Comparison of ENCODE assay signal across 9 mouse cellular contexts in the genomic region with DNA sequence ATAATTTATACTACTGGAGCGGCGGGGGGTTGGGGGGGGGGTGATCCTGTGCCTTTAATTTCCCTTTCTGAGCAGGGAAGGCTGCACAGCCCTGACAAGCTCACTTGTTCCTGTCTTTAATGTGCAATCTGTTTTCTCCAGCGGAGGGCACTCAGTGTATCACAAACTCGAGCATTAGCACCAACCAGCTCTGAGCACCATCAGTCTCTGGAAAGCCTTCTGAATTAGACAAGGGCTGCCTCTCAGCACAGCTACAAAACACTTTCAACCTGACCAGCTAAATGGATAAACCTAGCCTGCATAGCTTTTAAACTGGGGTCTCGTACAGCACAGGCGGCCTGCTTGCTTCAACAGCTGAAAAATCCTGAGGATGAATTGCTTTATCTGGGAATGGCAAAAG. TPM values are rescaled to one million over a fixed set of nuclear protein-coding genes. Genes with fewer than 3 reads are reported as not detected.
DNase-seq lines count a peak whose midpoint lies in the region; ATAC-seq lines count a peak whose summit lies in the region.
"Had no signal": no experiment of that assay in that cellular context is flagged by ENCODE, and none has a peak within 500 bp of the region (broad histone marks: within the 10 kb centered on the region; RNA-seq: fewer than 3 reads in every experiment).

A gene (plus strand): TSS at position 113 of the 400 bp plus-strand sequence.

- peak; percentile 11 to 19 for DNase-seq in kidney, postnatal 4 days
- no peak for DNase-seq in kidney, postnatal 36 days
- peak; percentile 42 for DNase-seq in embryonic facial prominence, embryonic 11.5 days (ENCODE audit: low spot score)
- peak; percentile 57 to 75 for DNase-seq in right cerebral cortex, postnatal 36 days (ENCODE audit: low spot score in 2 of 2)
- DNase-seq in gastrocnemius, postnatal 4 days (ENCODE audit: low spot score in 2 of 2), result no peak

- peak within 1 kb of the TSS; percentile 25 for H3K4me3 ChIP-seq in embryonic facial prominence, embryonic 11.5 days (ENCODE audit: low read depth, low read length)
- H3K4me3 ChIP-seq in hindbrain, embryonic 16.5 days (ENCODE audit: low read length), result peak within 1 kb of the TSS; percentile 56
- H3K4me3 ChIP-seq in limb, embryonic 12.5 days (replicated peaks), result peak within 1 kb of the TSS; percentile 37

- H3K4me1 ChIP-seq in embryonic facial prominence, embryonic 11.5 days (ENCODE audit: control insufficient read depth, insufficient read depth, low read length), result no peaks in the 10 kb centered on the region
- H3K4me1 ChIP-seq in hindbrain, embryonic 16.5 days (ENCODE audit: control insufficient read depth, insufficient read depth, low read depth, low read length), result no peaks in the 10 kb centered on the region
- H3K4me1 ChIP-seq in limb, embryonic 12.5 days (replicated peaks), result peaks cover 6% of the 10 kb centered on the region; the same call in 1 of the 2 replicates

- no peaks in the 10 kb centered on the region for H3K27me3 ChIP-seq in embryonic facial prominence, embryonic 11.5 days (ENCODE audit: control insufficient read depth, insufficient read depth, low read length)
- no peaks in the 10 kb centered on the region for H3K27me3 ChIP-seq in hindbrain, embryonic 16.5 days (replicated peaks; ENCODE audit: control insufficient read depth, insufficient read depth, low read length)
- H3K27me3 ChIP-seq in limb, embryonic 12.5 days, result no peaks in the 10 kb centered on the region

- no peaks in the 10 kb centered on the region for H3K36me3 ChIP-seq in embryonic facial prominence, embryonic 11.5 days (replicated peaks; ENCODE audit: control insufficient read depth, insufficient read depth, low read depth, low read length)
- no peaks in the 10 kb centered on the region; the same call in 1 of the 2 replicates for H3K36me3 ChIP-seq in hindbrain, embryonic 16.5 days (ENCODE audit: control insufficient read depth, insufficient read depth, low read length)
- no peaks in the 10 kb centered on the region for H3K36me3 ChIP-seq in limb, embryonic 12.5 days

- WGBS in embryonic facial prominence, embryonic 11.5 days, result 12% methylated on average over 6 of the region's 6 CpGs
- 3% methylated on average over 6 of the region's 6 CpGs for WGBS in hindbrain, embryonic 16.5 days
- WGBS in limb, embryonic 12.5 days, result 2% methylated on average over 6 of the region's 6 CpGs

- ATAC-seq in embryonic facial prominence, embryonic 11.5 days (replicated peaks; ENCODE audit: insufficient number of reproducible peaks, low FRiP score, low TSS enrichment, low read depth), result 0 out of 2 replicates have a peak, but pooled peaks have one; percentile 56
- peak; percentile 95 for ATAC-seq in hindbrain, embryonic 16.5 days
- ATAC-seq in limb, embryonic 12.5 days (ENCODE audit: insufficient number of reproducible peaks, insufficient read depth, low FRiP score, low TSS enrichment, low read depth), result peak; percentile 92
- no peak for ATAC-seq in granulocyte monocyte progenitor cell, adult 5-6 weeks (replicated peaks; ENCODE audit: poor library complexity, severe bottlenecking)

- no peaks in the 10 kb centered on the region for H3K9me3 ChIP-seq in embryonic facial prominence, embryonic 11.5 days (replicated peaks; ENCODE audit: control insufficient read depth, low read length)
- no peaks in the 10 kb centered on the region for H3K9me3 ChIP-seq in hindbrain, embryonic 16.5 days (ENCODE audit: control insufficient read depth, low read length)
- no peaks in the 10 kb centered on the region for H3K9me3 ChIP-seq in limb, embryonic 12.5 days

- no peak within 1 kb of the TSS for H3K27ac ChIP-seq in embryonic facial prominence, embryonic 11.5 days (replicated peaks; ENCODE audit: low read depth, low read length)
- H3K27ac ChIP-seq in hindbrain, embryonic 16.5 days (ENCODE audit: low read depth, low read length), result peak within 1 kb of the TSS; percentile 80
- no peak within 1 kb of the TSS for H3K27ac ChIP-seq in limb, embryonic 12.5 days

- H3K9ac ChIP-seq in embryonic facial prominence, embryonic 11.5 days (replicated peaks; ENCODE audit: low read length), result no peak within 1 kb of the TSS
- peak within 1 kb of the TSS; percentile 69 for H3K9ac ChIP-seq in hindbrain, embryonic 16.5 days (ENCODE audit: low read depth, low read length)
- peak within 1 kb of the TSS; percentile 40 for H3K9ac ChIP-seq in limb, embryonic 12.5 days (replicated peaks)

- peak within 1 kb of the TSS; percentile 43 for H3K4me2 ChIP-seq in embryonic facial prominence, embryonic 11.5 days (ENCODE audit: low read depth, low read length)
- peak within 1 kb of the TSS; percentile 51 for H3K4me2 ChIP-seq in hindbrain, embryonic 16.5 days (ENCODE audit: low read length)
- peak within 1 kb of the TSS; percentile 72 for H3K4me2 ChIP-seq in limb, embryonic 12.5 days

RNA-seq across cellular contexts. Expression of the gene that starts here (rescaled TPM):
- polyA plus RNA-seq in embryonic facial prominence, embryonic 11.5 days (2014; fragmentation: Nextera tagmentation; extraction: Ambion mirVana), result 0.77 and 1.9 TPM in 2 replicates
- polyA plus RNA-seq in hindbrain, embryonic 16.5 days (2015; fragmentation: Nextera tagmentation; extraction: Ambion mirVana), result 18.2 and 19.9 TPM in 2 replicates
- 1.3 and 2.0 TPM in 2 replicates for polyA plus RNA-seq in limb, embryonic 12.5 days (2016; fragmentation: Nextera tagmentation; extraction: Ambion mirVana)
- not detected in 2 replicates for total RNA-seq in granulocyte monocyte progenitor cell, adult 5-6 weeks (2014; fragmentation: Nextera tagmentation)
- total RNA-seq in granulocyte monocyte progenitor cell, adult 5-6 weeks (2017), result not detected in 2 replicates
- total RNA-seq in gastrocnemius, postnatal 4 days (2021), result under 1 TPM; 0.86 to 0.98 TPM
- polyA plus RNA-seq: liver, embryonic 16.5 days had no signal

Comparison
In these comparisons a context has a peak if more than half of its experiments do, and no peak if none do; other contexts are left out.
1. DNase-seq: peak in kidney, postnatal 4 days (2 of 2), embryonic facial prominence, embryonic 11.5 days (single experiment) and right cerebral cortex, postnatal 36 days (2 of 2); none in kidney, postnatal 36 days (0 of 2) and gastrocnemius, postnatal 4 days (0 of 2).
2. Peak in every context shown above with its lines, with median percentiles within 50 percentile points of each other: H3K4me2 ChIP-seq and H3K4me3 ChIP-seq.